Comparison of ENCODE assay signal across 9 mouse cellular contexts in genomic region chr7:118116787-118117538, GRCm38 (mm10). TPM values are rescaled to one million over a fixed set of nuclear protein-coding genes. Genes with fewer than 3 reads are reported as not detected.
DNase-seq lines count a peak whose midpoint lies in the region; ATAC-seq and TF ChIP-seq lines count a peak whose summit lies in the region.
"Had no signal": no experiment of that assay in that cellular context is flagged by ENCODE, and none has a peak within 500 bp of the region (broad histone marks: within the 10 kb centered on the region; RNA-seq: fewer than 3 reads in every experiment).

No protein-coding gene starts in this region.

- no peaks in the 10 kb centered on the region for H3K9me3 ChIP-seq in heart, embryonic 15.5 days (replicated peaks)
- no peaks in the 10 kb centered on the region for H3K9me3 ChIP-seq in hindbrain, embryonic 16.5 days (ENCODE audit: control insufficient read depth, low read length)
- H3K9me3 ChIP-seq in midbrain, embryonic 15.5 days = no peaks in the 10 kb centered on the region

- peaks cover 2% of the 10 kb centered on the region; the same call in 1 of the 2 replicates for H3K79me2 ChIP-seq in heart, adult 2 months (replicated peaks; ENCODE audit: control insufficient read depth, insufficient read depth, low read length)

- no peak for TF ChIP-seq POLR2A in heart, adult 2 months (IDR thresholded peaks at IDR 0.05; ENCODE audit: insufficient read depth, low read depth, low read length)

- WGBS in heart, embryonic 15.5 days = 21% methylated on average over 8 of the region's 8 CpGs
- 19% methylated on average over 8 of the region's 8 CpGs for WGBS in heart, adult 2 months
- WGBS in hindbrain, embryonic 16.5 days = 14% methylated on average over 8 of the region's 8 CpGs
- 16% methylated on average over 8 of the region's 8 CpGs for WGBS in midbrain, embryonic 15.5 days

- peaks cover 34% of the 10 kb centered on the region for H3K4me1 ChIP-seq in heart, embryonic 15.5 days (replicated peaks)
- peaks cover 5% of the 10 kb centered on the region for H3K4me1 ChIP-seq in heart, adult 2 months (ENCODE audit: control insufficient read depth, insufficient read depth, low read length)
- H3K4me1 ChIP-seq in hindbrain, embryonic 16.5 days (ENCODE audit: control insufficient read depth, insufficient read depth, low read depth, low read length) = peaks cover 28% of the 10 kb centered on the region
- H3K4me1 ChIP-seq in midbrain, embryonic 15.5 days = peaks cover 33% of the 10 kb centered on the region

- no peak for TF ChIP-seq EP300 in heart, adult 2 months (IDR thresholded peaks at IDR 0.05; ENCODE audit: insufficient read depth, low read depth, low read length)

- peak overlapping the region; percentile 83 for H3K4me2 ChIP-seq in heart, embryonic 15.5 days
- H3K4me2 ChIP-seq in hindbrain, embryonic 16.5 days (ENCODE audit: low read length) = peak overlapping the region; percentile 74
- peak overlapping the region; percentile 68 for H3K4me2 ChIP-seq in midbrain, embryonic 15.5 days

- intact Hi-C loops in heart, adult 2 months (cut with DNase I) = loop anchor here (1.0 to 10.0 kb wide), 3 partner anchors 12 to 598 kb away; partner anchors contain the start of genes Arl6ip1, Ccp110 and Coq7

- TF ChIP-seq CTCF in heart, adult 2 months (IDR thresholded peaks at IDR 0.05) = no peak

- no peaks in the 10 kb centered on the region for H3K27me3 ChIP-seq in heart, embryonic 15.5 days
- H3K27me3 ChIP-seq in heart, adult 2 months (ENCODE audit: control insufficient read depth, insufficient read depth, low read length) = no peaks in the 10 kb centered on the region
- no peaks in the 10 kb centered on the region for H3K27me3 ChIP-seq in hindbrain, embryonic 16.5 days (replicated peaks; ENCODE audit: control insufficient read depth, insufficient read depth, low read length)
- H3K27me3 ChIP-seq in midbrain, embryonic 15.5 days (replicated peaks) = no peaks in the 10 kb centered on the region
- H3K27me3 ChIP-seq: Patski had no signal

- DNase-seq in heart, adult 2 months = no peak
- DNase-seq in R1 (ENCODE audit: low read depth, low spot score) = peak; percentile 83
- DNase-seq in adrenal gland, adult 8-10 months = no peak
- DNase-seq in cerebellum, postnatal 4 days (ENCODE audit: low spot score in 2 of 2) = no peak
- no peak for DNase-seq in ovary, postnatal 14 days (ENCODE audit: low spot score)

- H3K9ac ChIP-seq in heart, embryonic 15.5 days = peak overlapping the region; percentile 69
- no peak overlapping the region for H3K9ac ChIP-seq in heart, adult 2 months (ENCODE audit: low read depth, low read length)
- H3K9ac ChIP-seq in hindbrain, embryonic 16.5 days (ENCODE audit: low read depth, low read length) = peak overlapping the region; percentile 67; the same call in 1 of the 2 replicates
- no peak overlapping the region for H3K9ac ChIP-seq in midbrain, embryonic 15.5 days

- peak overlapping the region; percentile 68 for H3K4me3 ChIP-seq in heart, embryonic 15.5 days
- H3K4me3 ChIP-seq in heart, adult 2 months = no peak overlapping the region
- H3K4me3 ChIP-seq in hindbrain, embryonic 16.5 days (ENCODE audit: low read length) = peak overlapping the region; percentile 86
- peak overlapping the region; percentile 89 for H3K4me3 ChIP-seq in midbrain, embryonic 15.5 days

- H3K36me3 ChIP-seq in heart, embryonic 15.5 days = peaks cover 60% of the 10 kb centered on the region
- peaks cover 27% of the 10 kb centered on the region for H3K36me3 ChIP-seq in heart, adult 2 months (ENCODE audit: control insufficient read depth, insufficient read depth, low read length)
- H3K36me3 ChIP-seq in hindbrain, embryonic 16.5 days (ENCODE audit: control insufficient read depth, insufficient read depth, low read length) = peaks cover 33% of the 10 kb centered on the region
- H3K36me3 ChIP-seq in midbrain, embryonic 15.5 days (replicated peaks) = peaks cover 37% of the 10 kb centered on the region

- no peak for ATAC-seq in heart, embryonic 15.5 days (replicated peaks; ENCODE audit: insufficient number of reproducible peaks, insufficient read depth, low FRiP score, low read depth)
- no peak; the same call in 1 of the 2 replicates for ATAC-seq in hindbrain, embryonic 16.5 days
- peak; percentile 4 for ATAC-seq in midbrain, embryonic 15.5 days (replicated peaks)

- 0 out of 2 replicates have a peak overlapping the region, but pooled peaks have one; percentile 26 for H3K27ac ChIP-seq in heart, embryonic 15.5 days
- no peak overlapping the region for H3K27ac ChIP-seq in heart, adult 2 months
- no peak overlapping the region for H3K27ac ChIP-seq in hindbrain, embryonic 16.5 days (ENCODE audit: low read depth, low read length)
- 0 out of 2 replicates have a peak overlapping the region, but pooled peaks have one; percentile 6 for H3K27ac ChIP-seq in midbrain, embryonic 15.5 days

RNA-seq across cellular contexts. Expression of gene Rps15a, which starts 1.0 kb away (rescaled TPM):
- polyA plus RNA-seq in heart, embryonic 15.5 days (2015; fragmentation: Nextera tagmentation; extraction: Ambion mirVana) = 371 and 431 TPM in 2 replicates
- total RNA-seq in heart, adult 2 months (2021) = 100 to 1,000 TPM; 517 to 581 TPM
- polyA plus RNA-seq in heart, adult 2 months (2012; rRNA removed) = 865 and 1,515 TPM in 2 replicates
- polyA plus RNA-seq in hindbrain, embryonic 16.5 days (2015; fragmentation: Nextera tagmentation; extraction: Ambion mirVana) = 313 and 317 TPM in 2 replicates
- polyA plus RNA-seq in midbrain, embryonic 15.5 days (2015; fragmentation: Nextera tagmentation; extraction: Ambion mirVana) = 356 and 359 TPM in 2 replicates
- 1,000 to 10,000 TPM in 1 of 4 experiments, 100 to 1,000 TPM in 3; 763 to 1,011 (median 933) TPM for total RNA-seq in adrenal gland, adult 8-10 months (2022)

RNA-seq across cellular contexts. Expression of gene Arl6ip1, which starts 12.5 kb away (rescaled TPM):
- 270 and 363 TPM in 2 replicates for polyA plus RNA-seq in heart, embryonic 15.5 days (2015; fragmentation: Nextera tagmentation; extraction: Ambion mirVana)
- total RNA-seq in heart, adult 2 months (2021) = 10 to 100 TPM; 26.1 to 28.9 TPM
- polyA plus RNA-seq in heart, adult 2 months (2012; rRNA removed) = 21.3 and 54.5 TPM in 2 replicates
- polyA plus RNA-seq in hindbrain, embryonic 16.5 days (2015; fragmentation: Nextera tagmentation; extraction: Ambion mirVana) = 497 and 635 TPM in 2 replicates
- 442 and 503 TPM in 2 replicates for polyA plus RNA-seq in midbrain, embryonic 15.5 days (2015; fragmentation: Nextera tagmentation; extraction: Ambion mirVana)
- 100 to 1,000 TPM; 178 to 240 (median 198) TPM for total RNA-seq in adrenal gland, adult 8-10 months (2022)

Comparison
In these comparisons a context has a peak if more than half of its experiments do, and no peak if none do; other contexts are left out.
1. H3K27ac ChIP-seq: peak in heart, embryonic 15.5 days (single experiment) and midbrain, embryonic 15.5 days (single experiment); none in heart, adult 2 months (single experiment) and hindbrain, embryonic 16.5 days (single experiment).
2. H3K9ac ChIP-seq: peak in heart, embryonic 15.5 days (single experiment) and hindbrain, embryonic 16.5 days (single experiment); none in heart, adult 2 months (single experiment) and midbrain, embryonic 15.5 days (single experiment).
3. Peak in every context shown above with its lines, with median percentiles within 50 percentile points of each other: H3K4me2 ChIP-seq.